Mouse (Mus musculus): ENCODE results near the gene Smim6.

GRCm38 (mm10) chr11:115959018-115959417 is 47.2 kb downstream of the Smim6 start:
- no peak for TF ChIP-seq USF1 (IDR thresholded peaks at IDR 0.05; ENCODE audit: low read depth, low read length)
- TF ChIP-seq POLR2A (IDR thresholded peaks at IDR 0.05; ENCODE audit: control insufficient read depth in 1 of 2, insufficient read depth in 1 of 2, low read depth in 1 of 2, low read length in 2 of 2, poor library complexity in 1 of 2): no peak
- TF ChIP-seq CHD2 (IDR thresholded peaks at IDR 0.05; ENCODE audit: low read length): no peak
- TF ChIP-seq RAD21 (IDR thresholded peaks at IDR 0.05; ENCODE audit: low read depth, low read length): no peak
- TF ChIP-seq MAFK (IDR thresholded peaks at IDR 0.05; ENCODE audit: borderline replicate concordance, low read depth, low read length): no peak
- no peak for TF ChIP-seq CTCF (IDR thresholded peaks at IDR 0.05 in 2 of 3, conservative IDR thresholded peaks at IDR 0.05 in 1 of 3; ENCODE audit: control insufficient read depth in 1 of 3, insufficient read depth in 1 of 3, low read depth in 2 of 3, low read length in 3 of 3, poor library complexity in 1 of 3, severe bottlenecking in 1 of 3)
- TF ChIP-seq KAT2A (conservative IDR thresholded peaks at IDR 0.05; ENCODE audit: low read depth, low read length): no peak
- TF ChIP-seq ELF1 (IDR thresholded peaks at IDR 0.05; ENCODE audit: low read depth, low read length): no peak
- no peak for TF ChIP-seq TCF12 (IDR thresholded peaks at IDR 0.05; ENCODE audit: low read depth, low read length)
- no peak for TF ChIP-seq EP300 (IDR thresholded peaks at IDR 0.05; ENCODE audit: low read depth in 1 of 2, low read length in 2 of 2)

Measured in MEL (cell line).